Mouse (Mus musculus): ENCODE data around the gene Lrrc23. TPM values are rescaled to one million over a fixed set of nuclear protein-coding genes. Genes with fewer than 3 reads are reported as not detected.
A peak's percentile ranks its signal among the peaks of the same experiment; 100 is the strongest.

Lrrc23 gene
- total and polyA plus RNA-seq, 3 experiments, result 0.11 TPM; not detected in 2

DNA sequence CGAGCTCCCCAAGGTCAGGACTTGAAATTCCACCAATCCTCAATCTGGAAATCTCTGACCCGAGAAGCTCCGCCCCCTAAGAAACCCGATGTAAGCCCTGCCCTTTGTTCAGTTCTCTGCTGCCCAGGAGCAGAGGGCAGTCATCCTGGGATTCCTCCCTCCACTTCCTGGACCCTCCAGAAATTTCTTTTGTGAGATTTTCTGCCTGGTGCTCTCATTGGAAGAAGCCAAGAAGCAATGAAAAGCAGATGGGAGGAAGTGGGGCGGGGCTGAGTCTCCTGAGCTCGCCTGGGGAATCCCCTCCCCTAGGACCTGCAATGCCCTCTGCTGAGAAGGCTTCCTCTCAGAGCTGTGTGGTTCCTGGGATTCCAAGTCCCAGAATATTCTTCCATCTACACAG is 2.9 kb upstream of the Lrrc23 start:
- no peaks in the 10 kb centered on the region for H3K36me3 ChIP-seq (replicated peaks)
- peaks cover 45% of the 10 kb centered on the region for H3K27me3 ChIP-seq (ENCODE audit: insufficient read depth, low read length)
- peaks cover 5% of the 10 kb centered on the region for H3K4me1 ChIP-seq (ENCODE audit: insufficient read depth, low read depth, low read length)
- H3K4me3 ChIP-seq (ENCODE audit: low read depth, low read length), result no peak overlapping the region; the same call in 1 of the 2 replicates
- ATAC-seq (ENCODE audit: extremely low read depth, insufficient number of reproducible peaks, low FRiP score, poor library complexity, severe bottlenecking) (no peak), DNase-seq (ENCODE audit: low spot score) (no peak)
- TF ChIP-seq POLR2AphosphoS5 (IDR thresholded peaks at IDR 0.05; ENCODE audit: insufficient replicate concordance, low read depth, low read length) (no peak), TAL1 (conservative IDR thresholded peaks at IDR 0.05; ENCODE audit: low read depth, low read length) (no peak), GATA2 (IDR thresholded peaks at IDR 0.05; ENCODE audit: borderline replicate concordance, low read depth, low read length) (no peak), GATA1 (IDR thresholded peaks at IDR 0.05; ENCODE audit: borderline replicate concordance, low read length) (no peak), CTCF (IDR thresholded peaks at IDR 0.05; ENCODE audit: low read depth, low read length) (no peak)
- no peaks in the 10 kb centered on the region for H3K9me3 ChIP-seq (replicated peaks)

DNA sequence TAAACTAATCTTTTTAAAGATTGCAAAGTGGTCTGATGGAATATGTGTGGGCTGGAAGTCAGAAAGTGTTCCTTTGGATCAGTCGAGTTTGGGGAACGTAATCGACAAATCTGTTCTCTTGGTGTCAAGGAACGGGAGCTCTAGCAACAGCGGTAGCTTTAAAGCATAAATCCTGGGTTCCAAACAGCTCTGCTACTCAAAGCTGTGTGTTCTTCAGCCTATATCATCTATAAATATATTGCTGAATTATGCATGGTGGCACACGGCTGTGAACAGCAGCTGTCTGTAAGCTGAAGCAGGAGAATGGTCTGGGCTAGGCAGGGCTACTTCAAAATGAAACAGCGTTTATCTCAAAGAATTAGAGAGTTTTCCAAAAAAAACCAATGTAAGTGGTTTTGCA is 1.4 kb upstream of the Lrrc23 start:
- TF ChIP-seq POLR2AphosphoS5 (IDR thresholded peaks at IDR 0.05; ENCODE audit: insufficient replicate concordance, low read depth, low read length) (no peak), CTCF (IDR thresholded peaks at IDR 0.05; ENCODE audit: low read depth, low read length) (no peak), GATA1 (IDR thresholded peaks at IDR 0.05; ENCODE audit: borderline replicate concordance, low read length) (no peak), GATA2 (IDR thresholded peaks at IDR 0.05; ENCODE audit: borderline replicate concordance, low read depth, low read length) (no peak), TAL1 (conservative IDR thresholded peaks at IDR 0.05; ENCODE audit: low read depth, low read length) (no peak)
- DNase-seq (ENCODE audit: low spot score) (no peak), ATAC-seq (ENCODE audit: extremely low read depth, insufficient number of reproducible peaks, low FRiP score, poor library complexity, severe bottlenecking) (no peak)
- H3K27me3 ChIP-seq (ENCODE audit: insufficient read depth, low read length), result peaks cover 58% of the 10 kb centered on the region
- H3K9me3 ChIP-seq (replicated peaks), result no peaks in the 10 kb centered on the region
- peaks cover 5% of the 10 kb centered on the region for H3K4me1 ChIP-seq (ENCODE audit: insufficient read depth, low read depth, low read length)
- H3K4me3 ChIP-seq (ENCODE audit: low read depth, low read length), result no peak overlapping the region
- H3K36me3 ChIP-seq (replicated peaks), result no peaks in the 10 kb centered on the region

DNA sequence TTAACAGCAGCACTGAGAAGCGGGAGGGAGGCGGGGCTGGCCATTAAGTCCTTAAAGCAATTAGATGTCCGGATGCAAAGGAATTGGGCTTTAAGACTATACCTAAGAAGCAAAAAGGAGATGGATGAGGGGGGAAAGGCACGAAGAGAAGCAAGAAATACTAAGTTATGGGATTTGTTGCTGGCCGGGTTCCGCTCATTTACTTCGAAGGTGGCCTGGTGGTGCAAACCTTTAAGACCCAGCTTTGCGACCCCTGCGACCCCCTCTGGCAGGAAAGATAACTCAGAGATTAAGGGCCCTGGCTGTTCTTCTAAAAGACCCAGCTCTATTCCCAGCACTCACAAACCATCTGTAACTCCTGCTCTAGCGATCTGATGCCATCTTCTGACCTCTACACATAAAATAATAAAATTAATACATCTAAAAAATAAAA is 473 bp upstream of the Lrrc23 start:
- H3K27me3 ChIP-seq (ENCODE audit: insufficient read depth, low read length), result peaks cover 62% of the 10 kb centered on the region
- ATAC-seq (ENCODE audit: extremely low read depth, insufficient number of reproducible peaks, low FRiP score, poor library complexity, severe bottlenecking) (no peak), DNase-seq (ENCODE audit: low spot score) (no peak)
- no peaks in the 10 kb centered on the region for H3K9me3 ChIP-seq (replicated peaks)
- peaks cover 5% of the 10 kb centered on the region for H3K4me1 ChIP-seq (ENCODE audit: insufficient read depth, low read depth, low read length)
- H3K4me3 ChIP-seq (ENCODE audit: low read depth, low read length), result no peak overlapping the region
- no peaks in the 10 kb centered on the region for H3K36me3 ChIP-seq (replicated peaks)
- TF ChIP-seq GATA2 (IDR thresholded peaks at IDR 0.05; ENCODE audit: borderline replicate concordance, low read depth, low read length) (no peak), POLR2AphosphoS5 (IDR thresholded peaks at IDR 0.05; ENCODE audit: insufficient replicate concordance, low read depth, low read length) (no peak), GATA1 (IDR thresholded peaks at IDR 0.05; ENCODE audit: borderline replicate concordance, low read length) (no peak), TAL1 (conservative IDR thresholded peaks at IDR 0.05; ENCODE audit: low read depth, low read length) (no peak), CTCF (IDR thresholded peaks at IDR 0.05; ENCODE audit: low read depth, low read length) (no peak)

GRCm38 (mm10) chr6:124770511-124770910 is 9.0 kb downstream of the Lrrc23 start:
- H3K36me3 ChIP-seq (replicated peaks), result no peaks in the 10 kb centered on the region
- peaks cover 68% of the 10 kb centered on the region for H3K27me3 ChIP-seq (ENCODE audit: insufficient read depth, low read length)
- peaks cover 28% of the 10 kb centered on the region for H3K4me1 ChIP-seq (ENCODE audit: insufficient read depth, low read depth, low read length)
- TF ChIP-seq GATA2 (IDR thresholded peaks at IDR 0.05; ENCODE audit: borderline replicate concordance, low read depth, low read length) (no peak), TAL1 (conservative IDR thresholded peaks at IDR 0.05; ENCODE audit: low read depth, low read length) (no peak), CTCF (IDR thresholded peaks at IDR 0.05; ENCODE audit: low read depth, low read length) (no peak), GATA1 (IDR thresholded peaks at IDR 0.05; ENCODE audit: borderline replicate concordance, low read length) (no peak), POLR2AphosphoS5 (IDR thresholded peaks at IDR 0.05; ENCODE audit: insufficient replicate concordance, low read depth, low read length) (no peak)
- H3K9me3 ChIP-seq (replicated peaks), result no peaks in the 10 kb centered on the region
- DNase-seq (ENCODE audit: low spot score), result no peak
- H3K4me3 ChIP-seq (ENCODE audit: low read depth, low read length), result no peak overlapping the region
- no peak for ATAC-seq (ENCODE audit: extremely low read depth, insufficient number of reproducible peaks, low FRiP score, poor library complexity, severe bottlenecking)

DNA sequence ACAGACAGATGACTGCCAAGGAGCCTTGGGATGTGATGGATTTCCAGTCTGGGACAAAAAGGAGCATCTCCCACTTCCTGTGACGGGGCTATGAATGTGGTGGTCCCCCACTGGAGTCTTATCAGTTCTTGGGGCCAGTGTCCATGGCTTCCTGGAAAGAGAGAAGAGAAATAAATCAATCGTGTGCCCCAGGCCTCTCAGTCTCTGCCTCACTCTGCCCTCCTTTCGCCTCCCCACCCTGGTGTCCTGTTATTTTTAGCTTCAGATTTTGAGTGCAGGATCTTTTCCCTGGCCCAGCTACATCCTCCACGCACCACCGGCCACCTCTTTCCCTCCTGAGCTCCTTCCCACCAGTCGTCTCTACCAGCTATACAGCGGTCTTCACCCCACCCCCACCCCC is 9.5 kb downstream of the Lrrc23 start:
- Histone ChIP-seq H3K4me3 (ENCODE audit: low read depth, low read length) (no peak overlapping the region), H3K36me3 (replicated peaks) (no peaks in the 10 kb centered on the region), H3K4me1 (ENCODE audit: insufficient read depth, low read depth, low read length) (peaks cover 32% of the 10 kb centered on the region), H3K9me3 (replicated peaks) (no peaks in the 10 kb centered on the region), H3K27me3 (ENCODE audit: insufficient read depth, low read length) (peaks cover 70% of the 10 kb centered on the region)
- DNase-seq (ENCODE audit: low spot score), result no peak
- no peak for ATAC-seq (ENCODE audit: extremely low read depth, insufficient number of reproducible peaks, low FRiP score, poor library complexity, severe bottlenecking)
- TF ChIP-seq TAL1 (conservative IDR thresholded peaks at IDR 0.05; ENCODE audit: low read depth, low read length), result no peak
- TF ChIP-seq GATA2 (IDR thresholded peaks at IDR 0.05; ENCODE audit: borderline replicate concordance, low read depth, low read length), result no peak
- no peak for TF ChIP-seq CTCF (IDR thresholded peaks at IDR 0.05; ENCODE audit: low read depth, low read length)
- no peak for TF ChIP-seq GATA1 (IDR thresholded peaks at IDR 0.05; ENCODE audit: borderline replicate concordance, low read length)
- no peak for TF ChIP-seq POLR2AphosphoS5 (IDR thresholded peaks at IDR 0.05; ENCODE audit: insufficient replicate concordance, low read depth, low read length)

DNA sequence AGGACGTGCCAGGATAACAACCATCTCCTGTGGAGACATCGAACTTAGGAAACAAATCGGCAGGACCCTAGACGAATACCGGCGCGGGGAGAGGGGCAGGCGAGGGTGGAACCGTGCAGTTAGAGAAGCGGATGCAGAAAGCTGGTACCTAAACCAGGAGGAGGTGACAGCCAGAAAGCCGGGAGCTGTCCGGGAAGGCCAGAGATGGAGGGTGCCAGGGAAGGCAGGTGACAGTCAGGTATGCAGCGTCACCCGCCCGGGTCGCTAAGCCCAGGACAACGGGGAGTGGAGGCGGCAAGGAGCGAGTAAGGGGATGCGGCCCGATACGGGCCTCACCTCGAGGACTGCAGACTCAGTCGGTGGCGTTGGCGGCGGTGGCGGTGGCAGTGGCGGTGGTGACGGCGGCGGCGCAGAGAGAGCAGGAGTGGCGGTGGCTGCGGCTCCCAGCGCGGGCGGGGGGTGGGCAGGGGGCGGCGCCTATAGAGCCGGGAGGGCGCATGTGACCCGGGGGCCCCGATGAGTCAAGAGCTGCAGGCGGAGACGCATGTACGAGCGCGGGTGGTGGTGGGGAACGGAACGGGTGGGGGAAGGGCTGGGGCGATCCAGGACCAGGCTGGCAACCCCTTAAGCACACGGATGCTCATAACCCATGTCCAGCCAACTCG is 10.3 kb downstream of the Lrrc23 start, which contains the start of gene Eno2:
Eno2 (minus strand) TSS at position 573 of the 665 bp plus-strand sequence.
- Histone ChIP-seq H3K9me3 (replicated peaks) (no peaks in the 10 kb centered on the region), H3K4me1 (ENCODE audit: insufficient read depth, low read depth, low read length) (peaks cover 32% of the 10 kb centered on the region), H3K27me3 (ENCODE audit: insufficient read depth, low read length) (peaks cover 65% of the 10 kb centered on the region), H3K36me3 (replicated peaks) (no peaks in the 10 kb centered on the region), H3K4me3 (ENCODE audit: low read depth, low read length) (peak within 1 kb of the TSS; percentile 65; the same call in 1 of the 2 replicates)
- ATAC-seq (ENCODE audit: extremely low read depth, insufficient number of reproducible peaks, low FRiP score, poor library complexity, severe bottlenecking), result peak; percentile 46
- DNase-seq (ENCODE audit: low spot score), result no peak
- TF ChIP-seq GATA1 (IDR thresholded peaks at IDR 0.05; ENCODE audit: borderline replicate concordance, low read length) (no peak), GATA2 (IDR thresholded peaks at IDR 0.05; ENCODE audit: borderline replicate concordance, low read depth, low read length) (no peak), CTCF (IDR thresholded peaks at IDR 0.05; ENCODE audit: low read depth, low read length) (no peak), TAL1 (conservative IDR thresholded peaks at IDR 0.05; ENCODE audit: low read depth, low read length) (no peak), POLR2AphosphoS5 (IDR thresholded peaks at IDR 0.05; ENCODE audit: insufficient replicate concordance, low read depth, low read length) (no peak)
